Mouse (Mus musculus): ENCODE measurements at regions not wholly inside any gene's neighbourhood (a gene's known extent, or its start where the extent isn't known, plus 50 kb on each side); places are given as distances from the start of the nearest gene placed in this dataset.
"Not testable (repeated sequence)": the region's sequence is repeated elsewhere in the genome, so short reads cannot be mapped to it uniquely, and the experiment has no call there.

DNA sequence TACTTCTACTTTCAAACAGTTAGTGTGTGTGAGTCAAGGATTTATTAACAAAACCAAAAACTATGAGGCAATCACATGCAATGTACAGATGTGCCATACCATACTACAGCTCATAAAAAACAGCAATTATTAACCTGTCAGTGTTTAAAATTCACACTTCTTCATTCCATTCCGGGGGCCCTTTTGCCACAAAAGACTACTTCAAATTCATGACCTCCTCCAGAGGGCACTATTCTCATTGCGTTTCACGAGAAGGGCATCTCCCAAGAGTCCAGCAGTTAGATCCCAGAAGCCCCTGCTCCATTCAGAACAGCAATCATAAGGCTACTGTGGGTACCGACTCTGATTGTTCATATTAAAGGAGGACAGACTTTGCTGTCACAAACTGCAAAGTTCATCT lies 118.0 kb upstream of the Nebl start:
- 43% methylated on average over 4 of the region's 4 CpGs for WGBS
- Histone ChIP-seq H3K9me3 (ENCODE audit: control insufficient read depth, low read length) (no peaks in the 10 kb centered on the region), H3K4me1 (replicated peaks; ENCODE audit: control insufficient read depth, insufficient read depth, low read length) (peaks cover 11% of the 10 kb centered on the region; the same call in 1 of the 2 replicates), H3K4me3 (ENCODE audit: low read depth, low read length) (no peak overlapping the region), H3K36me3 (ENCODE audit: control insufficient read depth, insufficient read depth, low read length) (no peaks in the 10 kb centered on the region), H3K4me2 (ENCODE audit: low read length) (no peak overlapping the region), H3K27me3 (replicated peaks; ENCODE audit: control insufficient read depth, insufficient read depth, low read length) (no peaks in the 10 kb centered on the region), H3K27ac (ENCODE audit: low read depth) (no peak overlapping the region), H3K9ac (ENCODE audit: low read length) (no peak overlapping the region)
- no peak for DNase-seq (ENCODE audit: low spot score)
- no peak for ATAC-seq (replicated peaks; ENCODE audit: low FRiP score, low TSS enrichment, low read depth)

DNA sequence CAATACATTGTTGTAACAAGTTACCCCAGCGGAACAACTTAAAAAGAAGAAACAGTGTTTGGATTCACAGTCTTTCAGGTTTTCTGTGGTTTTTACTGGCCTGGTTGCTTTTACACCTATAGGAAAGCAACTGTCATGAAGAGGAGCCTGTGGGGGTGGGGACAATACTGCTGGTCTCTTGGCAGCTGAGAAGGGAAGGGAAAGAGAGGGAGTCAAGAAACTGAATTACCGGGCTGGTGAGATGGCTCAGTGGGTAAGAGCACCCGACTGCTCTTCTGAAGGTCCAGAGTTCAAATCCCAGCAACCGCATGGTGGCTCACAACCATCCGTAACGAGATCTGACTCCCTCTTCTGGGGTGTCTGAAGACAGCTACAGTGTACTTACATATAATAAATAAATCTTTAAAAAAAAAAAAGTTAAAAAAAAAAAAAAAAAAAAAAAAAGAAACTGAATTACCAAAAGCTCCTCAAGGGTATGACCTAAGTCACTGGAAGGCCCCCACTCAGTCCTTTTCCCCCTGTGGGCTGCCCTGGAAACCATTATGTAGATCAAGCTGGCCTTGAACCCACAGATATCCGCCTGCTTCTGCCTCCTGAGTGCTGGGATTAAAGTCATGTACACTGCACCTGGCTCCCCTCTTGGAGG lies 114.3 kb upstream of the Nebl start:
- not testable (repeated sequence) for H3K4me1 ChIP-seq (replicated peaks; ENCODE audit: control insufficient read depth, insufficient read depth, low read length); H3K4me2 ChIP-seq (ENCODE audit: low read length); ATAC-seq (replicated peaks; ENCODE audit: low FRiP score, low TSS enrichment, low read depth); H3K27me3 ChIP-seq (replicated peaks; ENCODE audit: control insufficient read depth, insufficient read depth, low read length); DNase-seq (ENCODE audit: low spot score); H3K4me3 ChIP-seq (ENCODE audit: low read depth, low read length); H3K36me3 ChIP-seq (ENCODE audit: control insufficient read depth, insufficient read depth, low read length); H3K27ac ChIP-seq (ENCODE audit: low read depth); H3K9me3 ChIP-seq (ENCODE audit: control insufficient read depth, low read length); H3K9ac ChIP-seq (ENCODE audit: low read length)
- 91% methylated on average over 4 of the region's 7 CpGs for WGBS

DNA sequence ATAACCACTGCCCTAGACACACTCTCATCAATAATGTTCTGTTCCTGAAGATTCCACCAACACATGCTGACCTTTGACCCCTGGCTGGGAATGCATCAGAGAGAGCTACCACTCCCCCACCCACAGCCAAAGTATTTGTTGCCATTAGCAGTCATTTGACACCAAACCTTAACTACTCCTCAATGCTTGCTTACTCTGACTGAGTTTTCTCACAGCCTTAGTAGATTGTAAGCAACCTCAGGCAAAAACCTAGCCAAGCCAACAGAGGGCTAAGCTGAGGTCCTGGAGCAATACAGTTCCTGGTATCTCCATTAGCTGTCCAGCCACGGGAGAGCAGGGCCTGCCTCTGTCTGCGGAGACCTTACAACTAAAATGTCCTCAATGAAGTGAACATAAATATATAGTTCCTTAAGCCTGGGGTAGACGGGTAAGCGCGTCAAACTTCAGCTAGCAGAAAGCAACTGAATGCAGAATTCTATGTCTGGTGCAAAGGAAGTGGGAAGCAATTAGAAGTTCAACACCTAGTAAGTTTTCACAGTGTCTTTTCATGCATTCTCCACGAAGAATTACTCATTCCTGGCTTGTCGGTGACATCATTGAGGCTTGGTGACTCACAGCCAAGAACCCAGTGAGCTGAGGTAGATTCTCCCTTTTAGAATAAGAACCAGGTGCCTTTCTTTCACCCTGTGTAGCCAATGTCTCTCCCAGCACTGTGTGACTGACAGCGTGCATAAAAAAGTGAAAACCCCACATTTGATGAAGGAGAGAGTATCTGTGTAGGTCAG lies 113.6 kb upstream of the Nebl start:
- DNase-seq (ENCODE audit: low spot score): no peak
- Histone ChIP-seq H3K27me3 (replicated peaks; ENCODE audit: control insufficient read depth, insufficient read depth, low read length) (no peaks in the 10 kb centered on the region), H3K36me3 (ENCODE audit: control insufficient read depth, insufficient read depth, low read length) (no peaks in the 10 kb centered on the region), H3K9me3 (ENCODE audit: control insufficient read depth, low read length) (no peaks in the 10 kb centered on the region), H3K4me3 (ENCODE audit: low read depth, low read length) (no peak overlapping the region), H3K9ac (ENCODE audit: low read length) (no peak overlapping the region), H3K4me1 (replicated peaks; ENCODE audit: control insufficient read depth, insufficient read depth, low read length) (0 out of 2 replicates have a peak, but pooled peaks cover 2% of the 10 kb centered on the region), H3K27ac (ENCODE audit: low read depth) (no peak overlapping the region), H3K4me2 (ENCODE audit: low read length) (no peak overlapping the region)
- 72% methylated on average over 8 of the region's 8 CpGs for WGBS
- ATAC-seq (replicated peaks; ENCODE audit: low FRiP score, low TSS enrichment, low read depth): no peak

DNA sequence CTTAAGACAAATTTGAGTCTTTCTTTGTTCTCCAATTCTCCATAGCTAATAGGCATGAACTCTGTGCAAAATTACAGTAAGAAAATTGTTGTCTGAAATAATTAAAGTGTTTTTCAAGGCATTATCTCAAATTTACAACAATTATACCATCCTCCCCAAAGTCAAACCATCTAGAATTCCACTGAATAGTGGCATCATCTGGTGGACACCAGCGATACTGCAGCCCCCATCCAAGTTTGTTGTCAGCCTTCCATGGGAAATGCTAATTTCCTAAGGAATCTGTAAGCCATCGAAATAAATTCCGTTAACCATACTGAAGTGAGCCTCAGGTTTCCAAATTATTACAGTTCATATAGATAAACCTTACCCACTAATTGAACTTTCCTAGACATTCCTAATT lies 110.7 kb upstream of the Nebl start:
- WGBS: 48% methylated on average over 3 of the region's 3 CpGs
- Histone ChIP-seq H3K4me1 (replicated peaks; ENCODE audit: control insufficient read depth, insufficient read depth, low read length) (0 out of 2 replicates have a peak, but pooled peaks cover 2% of the 10 kb centered on the region), H3K27ac (ENCODE audit: low read depth) (no peak overlapping the region), H3K9ac (ENCODE audit: low read length) (no peak overlapping the region), H3K9me3 (ENCODE audit: control insufficient read depth, low read length) (no peaks in the 10 kb centered on the region), H3K4me2 (ENCODE audit: low read length) (no peak overlapping the region), H3K27me3 (replicated peaks; ENCODE audit: control insufficient read depth, insufficient read depth, low read length) (no peaks in the 10 kb centered on the region), H3K36me3 (ENCODE audit: control insufficient read depth, insufficient read depth, low read length) (no peaks in the 10 kb centered on the region), H3K4me3 (ENCODE audit: low read depth, low read length) (no peak overlapping the region)
- ATAC-seq (replicated peaks; ENCODE audit: low FRiP score, low TSS enrichment, low read depth) (no peak), DNase-seq (ENCODE audit: low spot score) (no peak)

DNA sequence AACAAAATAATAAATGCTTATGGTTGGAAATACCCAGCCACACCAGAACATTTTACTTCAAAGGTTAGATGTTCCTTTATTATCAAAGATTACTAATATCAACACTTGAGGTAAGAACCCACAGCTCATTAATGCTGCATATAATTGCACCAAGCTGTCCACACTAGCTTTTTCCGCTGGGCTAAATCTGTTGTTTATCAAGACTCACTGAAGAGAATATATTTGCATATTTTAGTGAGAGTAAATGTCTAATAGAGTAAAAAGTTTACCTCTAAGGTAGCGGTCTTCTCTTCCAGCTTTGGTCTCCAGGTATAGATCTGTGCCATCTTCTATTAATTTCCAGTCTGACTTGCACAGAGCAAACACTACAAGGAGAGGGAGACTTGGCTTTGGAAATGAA lies 110.3 kb upstream of the Nebl start:
- Histone ChIP-seq H3K4me2 (ENCODE audit: low read length) (no peak overlapping the region), H3K9ac (ENCODE audit: low read length) (no peak overlapping the region), H3K27me3 (replicated peaks; ENCODE audit: control insufficient read depth, insufficient read depth, low read length) (no peaks in the 10 kb centered on the region), H3K36me3 (ENCODE audit: control insufficient read depth, insufficient read depth, low read length) (no peaks in the 10 kb centered on the region), H3K9me3 (ENCODE audit: control insufficient read depth, low read length) (no peaks in the 10 kb centered on the region), H3K4me3 (ENCODE audit: low read depth, low read length) (no peak overlapping the region), H3K4me1 (replicated peaks; ENCODE audit: control insufficient read depth, insufficient read depth, low read length) (0 out of 2 replicates have a peak, but pooled peaks cover 2% of the 10 kb centered on the region), H3K27ac (ENCODE audit: low read depth) (no peak overlapping the region)
- WGBS: 86% methylated on average over 2 of the region's 2 CpGs
- ATAC-seq (replicated peaks; ENCODE audit: low FRiP score, low TSS enrichment, low read depth): no peak
- no peak for DNase-seq (ENCODE audit: low spot score)

DNA sequence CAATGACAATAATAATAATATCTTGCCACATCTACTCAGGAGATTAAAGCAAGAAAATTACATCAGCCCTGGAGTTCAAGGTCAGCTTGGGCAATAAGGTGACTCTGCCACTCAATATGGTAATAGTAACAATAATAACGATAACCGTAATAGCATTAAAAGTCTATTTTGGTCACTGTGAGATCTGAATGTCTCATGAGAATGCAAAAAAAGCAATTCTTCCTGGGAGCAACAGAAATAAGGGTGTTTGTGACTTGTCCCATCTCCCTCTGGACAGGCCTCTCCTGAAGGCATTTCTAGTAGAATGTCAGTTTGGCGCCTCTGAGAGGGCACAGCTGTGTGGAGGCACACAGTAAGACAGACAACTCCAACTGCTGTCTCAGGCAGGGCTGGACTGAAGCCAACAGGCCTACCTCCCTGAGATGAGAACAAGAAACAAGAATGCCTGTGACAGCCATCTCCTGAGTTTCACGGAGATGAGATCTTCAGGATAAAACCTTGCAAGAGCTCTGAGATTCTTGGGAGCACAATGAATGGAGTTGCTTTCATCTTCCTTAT lies 109.8 kb upstream of the Nebl start:
- no peak for DNase-seq (ENCODE audit: low spot score)
- no peak overlapping the region for H3K9ac ChIP-seq (ENCODE audit: low read length)
- H3K27ac ChIP-seq (ENCODE audit: low read depth): no peak overlapping the region
- H3K4me1 ChIP-seq (replicated peaks; ENCODE audit: control insufficient read depth, insufficient read depth, low read length): 0 out of 2 replicates have a peak, but pooled peaks cover 2% of the 10 kb centered on the region
- no peaks in the 10 kb centered on the region for H3K36me3 ChIP-seq (ENCODE audit: control insufficient read depth, insufficient read depth, low read length)
- H3K4me2 ChIP-seq (ENCODE audit: low read length): no peak overlapping the region
- no peaks in the 10 kb centered on the region for H3K27me3 ChIP-seq (replicated peaks; ENCODE audit: control insufficient read depth, insufficient read depth, low read length)
- no peak for ATAC-seq (replicated peaks; ENCODE audit: low FRiP score, low TSS enrichment, low read depth)
- no peaks in the 10 kb centered on the region for H3K9me3 ChIP-seq (ENCODE audit: control insufficient read depth, low read length)
- 78% methylated on average over 4 of the region's 4 CpGs for WGBS
- H3K4me3 ChIP-seq (ENCODE audit: low read depth, low read length): no peak overlapping the region

DNA sequence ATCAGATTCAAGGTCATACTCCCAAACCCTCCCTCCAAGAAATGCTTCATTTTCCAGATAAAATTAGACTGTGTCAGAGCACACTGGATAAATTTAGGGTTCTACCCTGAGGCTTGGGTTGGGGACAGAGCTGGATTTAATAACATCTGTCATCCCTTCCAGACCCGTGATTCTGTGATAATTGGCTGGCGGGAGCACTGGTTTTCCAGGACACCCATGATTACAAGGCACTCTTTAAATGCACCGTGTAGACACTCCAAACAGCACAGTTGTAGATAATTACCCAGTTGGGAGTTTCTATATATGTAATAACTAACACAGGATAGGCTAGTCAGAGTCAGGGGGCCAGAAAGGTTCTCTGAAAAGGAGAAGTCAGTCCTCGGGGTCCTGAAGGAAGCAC lies 108.4 kb upstream of the Nebl start:
- Histone ChIP-seq H3K9ac (ENCODE audit: low read length) (no peak overlapping the region), H3K36me3 (ENCODE audit: control insufficient read depth, insufficient read depth, low read length) (no peaks in the 10 kb centered on the region), H3K27ac (ENCODE audit: low read depth) (no peak overlapping the region), H3K4me3 (ENCODE audit: low read depth, low read length) (no peak overlapping the region), H3K4me2 (ENCODE audit: low read length) (no peak overlapping the region), H3K4me1 (replicated peaks; ENCODE audit: control insufficient read depth, insufficient read depth, low read length) (0 out of 2 replicates have a peak, but pooled peaks cover 2% of the 10 kb centered on the region), H3K9me3 (ENCODE audit: control insufficient read depth, low read length) (no peaks in the 10 kb centered on the region), H3K27me3 (replicated peaks; ENCODE audit: control insufficient read depth, insufficient read depth, low read length) (no peaks in the 10 kb centered on the region)
- WGBS: 84% methylated on average over 4 of the region's 4 CpGs
- DNase-seq (ENCODE audit: low spot score) (no peak), ATAC-seq (replicated peaks; ENCODE audit: low FRiP score, low TSS enrichment, low read depth) (no peak)

DNA sequence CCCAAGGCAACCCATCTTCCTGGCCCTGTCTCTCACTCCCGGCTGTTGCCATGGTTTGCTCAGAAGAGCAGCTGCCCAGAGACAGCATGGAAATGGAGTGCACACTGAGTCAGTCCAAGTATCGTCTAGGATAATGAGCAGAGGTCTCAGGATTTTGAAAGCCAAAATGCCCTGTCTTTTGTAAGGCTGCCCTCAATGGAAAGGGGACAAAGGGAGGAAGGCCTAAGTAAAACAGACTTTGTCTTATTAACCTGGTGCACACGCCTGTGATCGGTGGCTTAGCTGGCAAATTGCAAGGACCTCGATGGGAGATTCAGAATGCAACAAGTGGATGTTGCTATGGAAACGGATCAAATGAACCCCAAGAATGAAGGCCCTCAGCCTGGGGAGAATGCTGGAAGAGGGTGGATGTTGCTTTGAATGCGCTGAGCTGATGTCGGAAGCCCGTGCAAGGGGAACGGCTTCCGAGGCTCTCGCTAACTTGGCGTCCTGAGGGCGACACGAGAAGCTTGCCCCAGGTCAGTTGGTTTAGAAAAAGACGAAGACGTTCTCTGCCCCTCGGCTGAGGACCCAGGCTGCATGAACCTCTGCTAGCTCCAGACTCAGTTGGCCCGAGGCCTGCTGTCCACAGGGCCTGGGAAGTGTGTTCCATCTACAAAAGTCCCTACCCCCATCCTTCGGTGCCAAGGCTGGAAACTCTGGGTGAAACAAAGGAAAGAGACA lies 107.8 kb upstream of the Nebl start:
- Histone ChIP-seq H3K9me3 (ENCODE audit: control insufficient read depth, low read length) (no peaks in the 10 kb centered on the region), H3K9ac (ENCODE audit: low read length) (no peak overlapping the region), H3K27me3 (replicated peaks; ENCODE audit: control insufficient read depth, insufficient read depth, low read length) (no peaks in the 10 kb centered on the region), H3K4me2 (ENCODE audit: low read length) (no peak overlapping the region), H3K27ac (ENCODE audit: low read depth) (no peak overlapping the region), H3K4me3 (ENCODE audit: low read depth, low read length) (no peak overlapping the region), H3K4me1 (replicated peaks; ENCODE audit: control insufficient read depth, insufficient read depth, low read length) (0 out of 2 replicates have a peak, but pooled peaks cover 2% of the 10 kb centered on the region), H3K36me3 (ENCODE audit: control insufficient read depth, insufficient read depth, low read length) (no peaks in the 10 kb centered on the region)
- DNase-seq (ENCODE audit: low spot score) (no peak), ATAC-seq (replicated peaks; ENCODE audit: low FRiP score, low TSS enrichment, low read depth) (no peak)
- 91% methylated on average over 20 of the region's 20 CpGs for WGBS

All from intestine, embryonic 14.5 days (tissue).